Mouse (Mus musculus): Measurements from ENCODE around the gene Thsd4. TPM values are rescaled to one million over a fixed set of nuclear protein-coding genes. Genes with fewer than 3 reads are reported as not detected.
A peak's percentile ranks its signal among the peaks of the same experiment; 100 is the strongest.

The Thsd4 gene
- polyA plus RNA-seq, 1 experiment = 9.0 TPM

- H3K27me3 ChIP-seq (ENCODE audit: control insufficient read depth, insufficient read depth, low read length) = no peaks in the 10 kb centered on the region
- no peaks in the 10 kb centered on the region for H3K4me1 ChIP-seq (ENCODE audit: control insufficient read depth, insufficient read depth, insufficient read length, low read length)
- H3K27ac ChIP-seq (ENCODE audit: insufficient read depth, low read depth, low read length) = no peak overlapping the region
- WGBS = 65% methylated on average over 3 of the region's 3 CpGs
- H3K4me3 ChIP-seq (ENCODE audit: low read depth, low read length) = no peak overlapping the region
- H3K36me3 ChIP-seq (ENCODE audit: control insufficient read depth, insufficient read depth, low read length) = no peaks in the 10 kb centered on the region
- TF ChIP-seq POLR2A (IDR thresholded peaks at IDR 0.05; ENCODE audit: low read depth, low read length) = no peak
- peak; percentile 61; the same call in 1 of the 2 replicates for TF ChIP-seq CTCF (IDR thresholded peaks at IDR 0.05; ENCODE audit: extremely low read depth, insufficient read length, insufficient replicate concordance, low read depth, low read length)
Measured at GRCm38 (mm10) chr9:60251765-60252164, 270.1 kb downstream of the Thsd4 start.

GRCm38 (mm10) chr9:60250403-60250802 is 271.4 kb downstream of the Thsd4 start:
- H3K27me3 ChIP-seq (ENCODE audit: control insufficient read depth, insufficient read depth, low read length) = no peaks in the 10 kb centered on the region
- H3K36me3 ChIP-seq (ENCODE audit: control insufficient read depth, insufficient read depth, low read length) = no peaks in the 10 kb centered on the region
- no peaks in the 10 kb centered on the region for H3K4me1 ChIP-seq (ENCODE audit: control insufficient read depth, insufficient read depth, insufficient read length, low read length)
- no peak overlapping the region for H3K27ac ChIP-seq (ENCODE audit: insufficient read depth, low read depth, low read length)
- H3K4me3 ChIP-seq (ENCODE audit: low read depth, low read length) = no peak overlapping the region
- no peak for TF ChIP-seq CTCF (IDR thresholded peaks at IDR 0.05; ENCODE audit: extremely low read depth, insufficient read length, insufficient replicate concordance, low read depth, low read length)
- no peak for TF ChIP-seq POLR2A (IDR thresholded peaks at IDR 0.05; ENCODE audit: low read depth, low read length)

GRCm38 (mm10) chr9:60247998-60248397 is 273.8 kb downstream of the Thsd4 start:
- no peaks in the 10 kb centered on the region for H3K4me1 ChIP-seq (ENCODE audit: control insufficient read depth, insufficient read depth, insufficient read length, low read length)
- H3K27me3 ChIP-seq (ENCODE audit: control insufficient read depth, insufficient read depth, low read length) = no peaks in the 10 kb centered on the region
- H3K4me3 ChIP-seq (ENCODE audit: low read depth, low read length) = no peak overlapping the region
- H3K36me3 ChIP-seq (ENCODE audit: control insufficient read depth, insufficient read depth, low read length) = no peaks in the 10 kb centered on the region
- 85% methylated on average over 3 of the region's 3 CpGs for WGBS
- TF ChIP-seq POLR2A (IDR thresholded peaks at IDR 0.05; ENCODE audit: low read depth, low read length) = no peak
- no peak for TF ChIP-seq CTCF (IDR thresholded peaks at IDR 0.05; ENCODE audit: extremely low read depth, insufficient read length, insufficient replicate concordance, low read depth, low read length)
- no peak overlapping the region for H3K27ac ChIP-seq (ENCODE audit: insufficient read depth, low read depth, low read length)

- no peak for TF ChIP-seq POLR2A (IDR thresholded peaks at IDR 0.05; ENCODE audit: low read depth, low read length)
- peak; percentile 31; the same call in 1 of the 2 replicates for TF ChIP-seq CTCF (IDR thresholded peaks at IDR 0.05; ENCODE audit: extremely low read depth, insufficient read length, insufficient replicate concordance, low read depth, low read length)
- Histone ChIP-seq H3K27ac (ENCODE audit: insufficient read depth, low read depth, low read length) (no peak overlapping the region), H3K27me3 (ENCODE audit: control insufficient read depth, insufficient read depth, low read length) (no peaks in the 10 kb centered on the region), H3K4me1 (ENCODE audit: control insufficient read depth, insufficient read depth, insufficient read length, low read length) (no peaks in the 10 kb centered on the region), H3K4me3 (ENCODE audit: low read depth, low read length) (no peak overlapping the region), H3K36me3 (ENCODE audit: control insufficient read depth, insufficient read depth, low read length) (no peaks in the 10 kb centered on the region)
- WGBS = 5% methylated on average over 5 of the region's 5 CpGs
Measured at GRCm38 (mm10) chr9:60244943-60245342, 276.9 kb downstream of the Thsd4 start.

GRCm38 (mm10) chr9:60243503-60243902 is 278.3 kb downstream of the Thsd4 start:
- TF ChIP-seq POLR2A (IDR thresholded peaks at IDR 0.05; ENCODE audit: low read depth, low read length) (no peak), CTCF (IDR thresholded peaks at IDR 0.05; ENCODE audit: extremely low read depth, insufficient read length, insufficient replicate concordance, low read depth, low read length) (peak; percentile 82; the same call in 1 of the 2 replicates)

GRCm38 (mm10) chr9:60237667-60238066 is 284.2 kb downstream of the Thsd4 start:
- Histone ChIP-seq H3K4me1 (ENCODE audit: control insufficient read depth, insufficient read depth, insufficient read length, low read length) (peaks cover 13% of the 10 kb centered on the region), H3K36me3 (ENCODE audit: control insufficient read depth, insufficient read depth, low read length) (no peaks in the 10 kb centered on the region), H3K4me3 (ENCODE audit: low read depth, low read length) (no peak overlapping the region), H3K27me3 (ENCODE audit: control insufficient read depth, insufficient read depth, low read length) (no peaks in the 10 kb centered on the region), H3K27ac (ENCODE audit: insufficient read depth, low read depth, low read length) (no peak overlapping the region)
- WGBS = 30% methylated on average over 4 of the region's 4 CpGs
- no peak for TF ChIP-seq POLR2A (IDR thresholded peaks at IDR 0.05; ENCODE audit: low read depth, low read length)
- peak; percentile 79; the same call in 1 of the 2 replicates for TF ChIP-seq CTCF (IDR thresholded peaks at IDR 0.05; ENCODE audit: extremely low read depth, insufficient read length, insufficient replicate concordance, low read depth, low read length)

More at GRCm38 (mm10) chr9:60243503-60243902, 278.3 kb downstream of the Thsd4 start:
- H3K4me3 ChIP-seq (ENCODE audit: low read depth, low read length) = no peak overlapping the region
- H3K27me3 ChIP-seq (ENCODE audit: control insufficient read depth, insufficient read depth, low read length) = no peaks in the 10 kb centered on the region
- no peaks in the 10 kb centered on the region for H3K36me3 ChIP-seq (ENCODE audit: control insufficient read depth, insufficient read depth, low read length)
- no peak overlapping the region for H3K27ac ChIP-seq (ENCODE audit: insufficient read depth, low read depth, low read length)
- WGBS = 62% methylated on average over 6 of the region's 6 CpGs
- H3K4me1 ChIP-seq (ENCODE audit: control insufficient read depth, insufficient read depth, insufficient read length, low read length) = no peaks in the 10 kb centered on the region

GRCm38 (mm10) chr9:60236155-60236554 is 285.7 kb downstream of the Thsd4 start:
- Histone ChIP-seq H3K36me3 (ENCODE audit: control insufficient read depth, insufficient read depth, low read length) (no peaks in the 10 kb centered on the region), H3K4me3 (ENCODE audit: low read depth, low read length) (no peak overlapping the region), H3K4me1 (ENCODE audit: control insufficient read depth, insufficient read depth, insufficient read length, low read length) (peaks cover 16% of the 10 kb centered on the region), H3K27ac (ENCODE audit: insufficient read depth, low read depth, low read length) (no peak overlapping the region), H3K27me3 (ENCODE audit: control insufficient read depth, insufficient read depth, low read length) (no peaks in the 10 kb centered on the region)
- 75% methylated on average over 9 of the region's 9 CpGs for WGBS
- no peak for TF ChIP-seq CTCF (IDR thresholded peaks at IDR 0.05; ENCODE audit: extremely low read depth, insufficient read length, insufficient replicate concordance, low read depth, low read length)
- no peak for TF ChIP-seq POLR2A (IDR thresholded peaks at IDR 0.05; ENCODE audit: low read depth, low read length)

Data from small intestine, adult 2 months (tissue).